Mouse (Mus musculus) limb, embryonic 11.5 days (tissue): ENCODE results near the gene Nek10. TPM values are rescaled to one million over a fixed set of nuclear protein-coding genes. Genes with fewer than 3 reads are reported as not detected.
"Not testable (repeated sequence)": the region's sequence is repeated elsewhere in the genome, so short reads cannot be mapped to it uniquely, and the experiment has no call there.

Experiments used
- ATAC-seq: fragments of 200-750 bp; cut with Nextera tagmentation; 2 replicates; pipeline ENCODE4 v1.8.0; 2017; ENCODE audit warnings: low read depth; ENCODE audit not compliant: insufficient number of reproducible peaks, low FRiP score, low TSS enrichment
- DNase-seq: peaks from one replicate; pipeline ENCODE4 v3.0.0-alpha.2; 2015; ENCODE audit warnings: low spot score
- H3K27ac ChIP-seq: fragments of 300-500 bp; sonication (generic); replicated peaks from 2 replicates; pipeline ENCODE4 v1.5.1; 2014; ENCODE audit warnings: low read depth, mild to moderate bottlenecking, low read length
- H3K27me3 ChIP-seq: fragments of 300-500 bp; sonication (generic); 2 replicates; pipeline ENCODE4 v1.6.1; 2014; ENCODE audit warnings: mild to moderate bottlenecking, low read length, mixed read lengths; ENCODE audit not compliant: control insufficient read depth, insufficient read depth
- H3K36me3 ChIP-seq: fragments of 300-500 bp; sonication (generic); 2 replicates; pipeline ENCODE4 v1.6.1; 2014; ENCODE audit warnings: mild to moderate bottlenecking, low read length, moderate library complexity, mixed read lengths; ENCODE audit not compliant: control insufficient read depth, insufficient read depth
- H3K4me1 ChIP-seq: fragments of 300-500 bp; sonication (generic); 2 replicates; pipeline ENCODE4 v1.6.1; 2014; ENCODE audit warnings: low read length, mixed read lengths; ENCODE audit not compliant: control insufficient read depth, insufficient read depth
- H3K4me2 ChIP-seq: fragments of 300-500 bp; sonication (generic); 2 replicates; pipeline ENCODE4 v1.6.1; 2014; ENCODE audit warnings: low read depth, mild to moderate bottlenecking, moderate library complexity; ENCODE audit not compliant: severe bottlenecking
- H3K4me3 ChIP-seq: fragments of 300-500 bp; sonication (generic); 2 replicates; pipeline ENCODE4 v1.5.1; 2014; ENCODE audit warnings: low read depth, low read length
- H3K9ac ChIP-seq: fragments of 300-500 bp; sonication (generic); 2 replicates; pipeline ENCODE4 v1.6.1; 2014; ENCODE audit warnings: mild to moderate bottlenecking, low read length
- H3K9me3 ChIP-seq: fragments of 300-500 bp; sonication (generic); 2 replicates; pipeline ENCODE4 v1.6.1; 2016; ENCODE audit warnings: low read length; ENCODE audit not compliant: control insufficient read depth
- WGBS: fragments of 180-500 bp; shearing (Covaris S2); extraction: QIAGEN DNeasy Blood & Tissue Kit; methylation state at CpG from one replicate; pipeline ENCODE4 v1.1.7; 2014; 5-methylcytosine and 5-hydroxymethylcytosine counted together
- polyA plus RNA-seq: library from polyadenylated mRNA; unstranded; fragments of >200 nt; fragmentation: Nextera tagmentation; extraction: Ambion mirVana; gene quantifications from 2 replicates; pipeline ENCODE4 v1.2.1, GENCODE M21; 2014

The Nek10 gene
- polyA plus RNA-seq = 0.05 TPM in 1 of 2 replicates, not detected in the other

- H3K4me1 ChIP-seq, H3K27me3 ChIP-seq, H3K27ac ChIP-seq, ATAC-seq, H3K4me3 ChIP-seq, H3K9ac ChIP-seq, H3K36me3 ChIP-seq, H3K9me3 ChIP-seq, DNase-seq: not testable (repeated sequence)
- 0 out of 2 replicates have a peak within 1 kb of the TSS, but pooled peaks have one; percentile 2 for H3K4me2 ChIP-seq
- WGBS = 86% methylated on average over 1 of the region's 2 CpGs
Measured at GRCm38 (mm10) chr14:14803115-14803514, at the start of gene Nek10. Gene Nek10 (plus strand): TSS chr14:14803415.

- no peak overlapping the region for H3K4me2 ChIP-seq
- H3K4me3 ChIP-seq = no peak overlapping the region
- H3K4me1 ChIP-seq = no peaks in the 10 kb centered on the region
- WGBS = 91% methylated on average over 2 of the region's 2 CpGs
- peaks cover 6% of the 10 kb centered on the region; the same call in 1 of the 2 replicates for H3K36me3 ChIP-seq
- H3K27ac ChIP-seq = no peak overlapping the region
- DNase-seq (no peak), ATAC-seq (no peak)
- no peaks in the 10 kb centered on the region for H3K9me3 ChIP-seq
- H3K27me3 ChIP-seq = no peaks in the 10 kb centered on the region
- H3K9ac ChIP-seq = no peak overlapping the region
Measured at GRCm38 (mm10) chr14:14781169-14781568, 22.0 kb upstream of the Nek10 start.

GRCm38 (mm10) chr14:14784223-14784622, 19.0 kb upstream of the Nek10 start:
- Histone ChIP-seq H3K4me3 (no peak overlapping the region), H3K4me2 (no peak overlapping the region), H3K27ac (no peak overlapping the region), H3K36me3 (peaks cover 15% of the 10 kb centered on the region), H3K9ac (no peak overlapping the region), H3K4me1 (no peaks in the 10 kb centered on the region), H3K27me3 (no peaks in the 10 kb centered on the region), H3K9me3 (no peaks in the 10 kb centered on the region)
- WGBS = 92% methylated on average over 1 of the region's 1 CpGs
- DNase-seq (no peak), ATAC-seq (no peak)

GRCm38 (mm10) chr14:14786979-14787378, 16.2 kb upstream of the Nek10 start:
- H3K36me3 ChIP-seq = peaks cover 12% of the 10 kb centered on the region
- H3K9me3 ChIP-seq = no peaks in the 10 kb centered on the region
- H3K9ac ChIP-seq = no peak overlapping the region
- WGBS = 90% methylated on average over 1 of the region's 1 CpGs
- no peak overlapping the region for H3K4me3 ChIP-seq
- H3K4me1 ChIP-seq = no peaks in the 10 kb centered on the region
- DNase-seq = no peak
- H3K4me2 ChIP-seq = no peak overlapping the region
- no peaks in the 10 kb centered on the region for H3K27me3 ChIP-seq
- ATAC-seq = no peak
- no peak overlapping the region for H3K27ac ChIP-seq

- WGBS = 98% methylated on average over 4 of the region's 4 CpGs
- ATAC-seq (no peak), DNase-seq (no peak)
- Histone ChIP-seq H3K9ac (no peak overlapping the region), H3K4me3 (no peak overlapping the region), H3K36me3 (peaks cover 12% of the 10 kb centered on the region), H3K27ac (no peak overlapping the region), H3K4me1 (no peaks in the 10 kb centered on the region), H3K27me3 (no peaks in the 10 kb centered on the region), H3K4me2 (no peak overlapping the region), H3K9me3 (no peaks in the 10 kb centered on the region)
Measured at GRCm38 (mm10) chr14:14789840-14790470, 13.3 kb upstream of the Nek10 start.

GRCm38 (mm10) chr14:14799861-14800260, 3.4 kb upstream of the Nek10 start:
- no peak for ATAC-seq
- WGBS = 85% methylated on average over 5 of the region's 5 CpGs

GRCm38 (mm10) chr14:14800332-14800731, 2.9 kb upstream of the Nek10 start:
- Histone ChIP-seq H3K4me3 (no peak overlapping the region), H3K27ac (no peak overlapping the region), H3K4me2 (no peak overlapping the region), H3K27me3 (no peaks in the 10 kb centered on the region), H3K36me3 (no peaks in the 10 kb centered on the region; the same call in 1 of the 2 replicates), H3K9me3 (no peaks in the 10 kb centered on the region), H3K4me1 (no peaks in the 10 kb centered on the region), H3K9ac (no peak overlapping the region)
- ATAC-seq (no peak), DNase-seq (no peak)
- WGBS = 94% methylated on average over 4 of the region's 4 CpGs

More at GRCm38 (mm10) chr14:14799861-14800260, 3.4 kb upstream of the Nek10 start:
- Histone ChIP-seq H3K4me1 (no peaks in the 10 kb centered on the region), H3K27me3 (no peaks in the 10 kb centered on the region), H3K4me2 (no peak overlapping the region), H3K9me3 (no peaks in the 10 kb centered on the region), H3K27ac (no peak overlapping the region), H3K4me3 (no peak overlapping the region), H3K36me3 (no peaks in the 10 kb centered on the region; the same call in 1 of the 2 replicates), H3K9ac (no peak overlapping the region)
- no peak for DNase-seq

GRCm38 (mm10) chr14:14800810-14801209, 2.4 kb upstream of the Nek10 start:
- H3K4me1 ChIP-seq = no peaks in the 10 kb centered on the region
- H3K9ac ChIP-seq = no peak overlapping the region
- DNase-seq (no peak), ATAC-seq (no peak)
- H3K9me3 ChIP-seq = no peaks in the 10 kb centered on the region
- no peak overlapping the region for H3K4me2 ChIP-seq
- no peaks in the 10 kb centered on the region for H3K27me3 ChIP-seq
- no peak overlapping the region for H3K4me3 ChIP-seq
- no peaks in the 10 kb centered on the region; the same call in 1 of the 2 replicates for H3K36me3 ChIP-seq
- whole genome bisulfite sequencing = 92% methylated on average over 3 of the region's 3 CpGs
- no peak overlapping the region for H3K27ac ChIP-seq
